Mouse (Mus musculus) A20 (cell line): ENCODE data around the gene Trabd.

Source experiments
- DNase-seq: peaks from one replicate; pipeline ENCODE4 v3.0.0-alpha.2; 2011; ENCODE audit warnings: low read depth, low spot score

Gene Trabd

DNA sequence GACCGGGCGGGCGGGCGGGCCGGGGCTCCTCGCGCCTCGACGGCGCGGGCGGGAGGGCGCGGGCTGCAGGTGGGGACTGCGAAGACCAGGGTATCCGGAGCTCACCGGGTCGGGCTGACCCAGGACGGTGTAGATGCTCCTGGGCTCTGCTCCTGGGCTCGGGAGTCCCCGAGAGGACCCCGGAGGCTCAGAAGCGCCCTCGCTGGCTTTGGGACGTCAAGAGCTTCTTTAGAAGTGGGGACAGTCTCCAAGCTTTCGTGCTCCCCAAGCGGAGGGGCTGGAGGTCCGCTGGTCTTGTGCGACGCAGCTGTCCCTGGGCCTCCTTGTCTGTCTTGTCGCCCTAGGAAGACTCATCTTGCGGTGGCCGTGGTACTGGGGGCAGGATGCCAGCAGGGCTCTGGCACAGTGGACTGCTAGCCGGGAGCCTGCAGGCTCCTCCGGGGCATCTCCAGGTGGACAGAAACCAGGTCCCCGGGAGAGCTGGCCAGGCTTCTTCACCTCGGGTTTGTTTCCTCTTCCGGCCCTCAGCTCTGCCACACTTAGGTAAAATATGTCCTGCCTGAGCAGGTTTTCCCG, 1.3 kb downstream of the Trabd start:
- DNase-seq = peak; percentile 70

DNA sequence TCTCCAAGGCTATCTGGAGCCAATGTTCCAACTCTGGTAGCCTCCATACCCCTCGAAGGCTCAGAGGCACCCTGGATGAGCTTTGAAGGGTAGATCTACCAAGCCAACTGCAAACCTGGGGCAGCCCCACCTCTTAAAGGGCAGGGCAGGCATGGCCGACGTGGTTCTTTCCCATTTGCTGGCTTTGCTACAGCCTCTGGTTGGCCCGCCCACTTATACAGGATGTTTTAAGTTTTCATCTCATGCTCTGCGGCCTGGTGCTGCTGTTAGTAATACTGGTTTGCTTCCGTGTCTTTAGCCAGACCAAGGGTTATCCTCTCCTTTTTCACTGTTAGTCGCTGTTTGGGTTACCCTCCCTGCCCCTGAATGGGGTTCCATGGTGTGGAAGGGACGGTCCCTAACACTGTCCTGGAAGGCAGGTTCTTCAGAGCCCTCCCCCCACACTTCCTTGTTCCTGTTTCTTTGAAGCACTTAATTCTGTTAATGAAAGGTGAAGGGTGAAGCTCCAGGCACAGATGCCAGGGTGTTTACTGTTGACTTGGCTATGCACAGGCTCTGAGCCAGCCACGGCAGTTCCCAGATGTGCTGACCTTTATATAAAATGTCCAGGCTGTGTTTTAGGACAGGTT, 3.4 kb downstream of the Trabd start:
- peak; percentile 91 for DNase-seq

DNA sequence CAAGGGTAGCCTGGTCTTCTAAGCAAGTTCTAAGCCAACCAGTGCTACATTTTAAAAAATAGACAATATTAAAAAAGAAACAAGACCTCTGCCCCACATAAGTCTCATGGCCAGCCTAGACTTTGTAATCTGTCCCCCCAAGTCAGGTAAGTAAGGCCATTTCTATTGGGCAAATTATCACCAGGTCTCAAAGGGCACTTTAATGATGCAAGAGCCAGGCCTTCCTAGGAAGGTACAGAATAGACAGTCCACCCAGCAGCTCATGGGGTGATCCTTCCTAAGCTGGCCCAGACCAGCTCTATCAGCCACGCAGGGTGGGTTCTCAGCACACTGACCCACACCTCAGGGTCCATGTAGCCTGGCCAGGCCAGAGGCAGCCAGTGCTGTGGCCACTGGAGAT, 9.0 kb downstream of the Trabd start:
- DNase-seq = no peak

DNA sequence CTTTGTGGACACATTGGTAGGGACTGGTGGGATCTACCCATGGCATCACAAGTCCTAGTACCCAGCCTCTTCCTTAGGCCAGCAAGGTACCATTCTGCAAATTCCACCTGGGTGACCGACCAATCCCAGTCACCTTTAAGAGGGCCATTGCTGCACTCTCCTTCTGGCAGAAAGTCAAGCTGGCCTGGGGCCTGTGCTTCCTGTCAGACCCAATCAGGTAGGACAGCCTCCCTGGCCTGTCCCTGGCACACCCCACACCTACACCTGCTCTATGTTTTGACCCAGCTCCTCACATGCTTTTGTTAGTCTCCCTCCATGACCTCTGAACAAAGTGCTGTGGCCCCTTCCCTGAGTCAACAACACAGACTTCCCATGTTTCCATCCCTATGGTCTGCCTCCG, 9.9 kb downstream of the Trabd start:
- DNase-seq = no peak

DNA sequence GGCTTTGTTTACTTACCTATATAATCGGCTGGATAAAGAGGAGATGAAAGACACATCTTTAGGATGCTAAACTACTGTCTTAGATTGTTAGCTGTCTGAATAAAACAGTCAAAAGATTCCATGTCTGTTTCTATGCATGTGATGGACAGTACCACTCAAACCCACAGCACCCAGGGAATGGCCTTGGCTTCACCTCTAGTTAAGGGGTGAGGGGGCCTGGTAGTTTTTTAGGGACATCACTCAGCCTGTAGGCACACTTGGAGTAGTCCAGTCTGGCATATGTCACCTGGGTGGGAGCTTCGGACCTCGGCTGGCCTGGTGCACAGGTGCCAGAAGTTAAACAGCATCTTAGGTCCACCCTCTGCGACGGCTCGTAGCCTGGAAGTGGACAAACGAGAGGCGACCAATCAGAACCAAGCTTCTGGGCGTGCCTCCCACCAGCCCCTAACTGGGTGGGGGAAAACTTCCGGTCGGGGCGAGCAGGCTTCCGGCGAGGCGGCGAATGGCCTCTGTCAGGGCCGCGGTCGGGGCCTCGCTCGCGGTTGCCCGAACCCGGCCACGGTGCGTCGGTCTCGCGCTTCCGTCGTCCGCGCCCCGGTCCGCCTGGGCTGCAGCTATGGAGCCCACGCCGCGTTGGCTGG, 13.8 kb downstream of the Trabd start, which contains the start of gene Selenoo:
Gene Selenoo, plus strand, starts transcription at position 478 of the 641 bp plus-strand sequence.
- DNase-seq = peak; percentile 91

DNA sequence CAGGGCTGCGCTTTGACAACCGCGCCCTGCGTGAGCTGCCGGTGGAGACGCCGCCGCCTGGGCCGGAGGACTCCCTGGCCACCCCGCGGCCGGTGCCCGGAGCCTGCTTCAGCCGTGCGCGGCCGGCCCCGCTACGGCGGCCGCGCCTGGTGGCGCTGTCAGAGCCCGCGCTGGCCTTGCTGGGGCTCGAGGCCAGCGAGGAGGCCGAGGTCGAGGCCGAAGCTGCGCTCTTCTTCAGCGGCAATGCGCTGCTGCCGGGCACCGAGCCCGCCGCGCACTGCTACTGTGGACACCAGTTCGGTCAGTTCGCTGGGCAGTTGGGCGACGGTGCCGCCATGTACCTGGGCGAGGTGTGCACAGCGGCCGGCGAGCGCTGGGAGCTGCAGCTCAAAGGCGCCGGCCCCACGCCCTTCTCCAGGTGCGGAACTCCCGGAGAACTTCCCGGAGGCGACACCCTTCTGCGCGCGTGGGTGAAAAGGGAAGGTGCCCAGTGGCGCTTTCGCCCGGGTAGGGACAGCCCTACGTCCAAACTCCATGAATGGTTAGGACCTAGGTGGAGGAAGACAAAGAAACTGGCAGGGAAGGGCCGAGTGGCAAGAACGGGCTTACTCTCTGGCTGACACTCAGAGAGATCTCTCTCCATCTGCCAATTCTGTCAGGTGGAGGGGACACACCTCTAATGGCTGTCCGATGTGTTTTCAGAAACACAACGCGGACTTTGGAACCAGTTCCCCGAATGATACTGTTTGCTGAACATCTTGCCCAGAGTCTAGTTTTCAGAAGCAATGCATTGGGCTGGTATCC, 14.5 kb downstream of the Trabd start:
- peak; percentile 41 for DNase-seq

DNA sequence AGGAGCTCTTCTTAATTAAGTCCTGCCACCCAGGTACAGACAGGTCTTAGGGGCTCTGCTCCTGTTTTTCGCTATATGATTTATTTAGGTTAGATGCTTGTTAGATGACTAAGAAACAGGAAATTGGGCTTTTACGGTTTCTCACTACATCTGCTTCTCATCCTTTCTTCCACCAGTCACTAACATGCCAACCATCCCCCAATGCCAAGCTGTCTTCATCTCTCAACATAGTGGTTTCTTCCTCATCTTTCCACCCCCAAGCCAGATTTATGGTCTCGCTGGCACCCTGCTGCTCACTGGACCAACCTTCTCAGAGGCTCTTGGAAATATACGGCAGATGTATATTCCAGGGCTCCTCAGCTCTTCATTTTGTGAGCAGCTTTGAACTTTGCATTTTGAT, 15.7 kb downstream of the Trabd start:
- no peak for DNase-seq

DNA sequence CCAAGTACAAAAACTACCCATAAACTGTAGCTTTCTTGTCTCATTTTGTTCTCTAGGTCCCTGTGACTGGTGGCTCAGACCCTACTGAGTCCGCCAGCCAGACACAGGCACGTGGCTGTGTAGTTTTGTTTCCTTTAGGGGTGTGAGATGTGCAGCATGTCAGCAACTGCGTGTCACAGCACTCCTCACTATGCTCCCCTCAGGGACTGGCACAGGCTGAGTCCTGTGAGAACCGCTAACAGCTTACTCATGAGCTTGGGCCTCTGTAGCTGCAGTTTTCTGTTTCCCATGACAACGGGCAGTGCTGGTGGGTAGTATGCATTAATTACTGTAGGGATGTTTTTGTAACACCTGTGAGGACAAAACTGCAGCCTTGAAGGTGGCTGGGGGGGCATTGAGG, 17.3 kb downstream of the Trabd start:
- no peak for DNase-seq

DNA sequence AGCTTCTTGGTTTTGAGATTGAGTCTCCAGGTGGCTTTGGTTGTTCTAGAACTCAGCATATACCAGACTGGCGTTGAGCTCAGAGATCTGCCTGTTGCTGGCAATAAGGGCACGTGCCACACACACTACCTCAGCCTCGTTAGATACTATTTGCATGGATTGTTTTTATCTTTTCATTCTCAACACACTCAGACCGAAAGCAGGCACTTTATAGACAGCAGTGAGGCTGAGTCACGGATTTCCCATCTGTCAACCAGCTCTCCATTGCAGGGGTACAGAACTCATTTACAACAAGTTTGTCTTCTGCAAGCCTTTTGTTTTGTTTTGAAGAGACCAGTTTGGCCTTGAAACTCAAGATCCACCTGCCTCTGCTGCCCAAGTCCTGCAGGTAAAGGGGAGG, 22.5 kb downstream of the Trabd start:
- no peak for DNase-seq

DNA sequence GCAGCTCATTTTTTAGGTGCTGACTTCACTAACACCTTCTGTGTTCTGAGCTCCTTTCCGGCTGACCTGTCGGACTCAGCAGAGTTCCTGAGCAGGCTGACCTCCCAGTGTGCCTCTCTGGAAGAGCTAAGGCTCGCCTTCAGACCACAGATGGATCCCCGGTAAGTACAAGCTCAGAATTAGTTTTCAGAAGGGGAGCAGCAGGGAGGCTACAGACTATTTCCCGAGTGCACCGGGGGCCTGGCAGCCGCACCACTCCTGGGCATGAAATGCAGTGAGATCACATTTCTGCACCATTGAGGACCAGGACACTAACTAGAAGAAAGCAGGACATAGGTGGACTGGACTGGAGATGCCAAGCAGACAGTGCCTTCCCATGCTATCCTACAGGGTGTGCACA, 23.7 kb downstream of the Trabd start:
- no peak for DNase-seq

DNA sequence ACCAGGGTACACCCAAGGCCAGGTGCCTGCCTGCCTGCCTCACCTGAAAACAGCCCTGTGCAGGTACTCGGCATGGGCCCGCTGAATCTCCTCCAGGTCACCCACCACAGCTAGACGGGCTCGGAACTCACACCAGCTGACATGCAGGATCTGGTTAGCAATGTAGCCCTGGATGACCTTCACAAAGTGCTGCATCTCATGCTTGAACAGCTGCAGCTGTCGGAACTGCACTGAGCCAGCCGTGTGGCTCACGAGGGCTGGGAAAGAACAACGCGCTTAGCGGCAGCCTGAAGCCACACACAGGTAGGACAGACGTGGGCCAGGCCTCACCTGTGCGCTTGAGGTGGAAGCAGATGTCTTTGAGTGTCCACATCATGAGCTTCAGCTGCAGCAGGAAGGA, 25.9 kb downstream of the Trabd start:
- no peak for DNase-seq

DNA sequence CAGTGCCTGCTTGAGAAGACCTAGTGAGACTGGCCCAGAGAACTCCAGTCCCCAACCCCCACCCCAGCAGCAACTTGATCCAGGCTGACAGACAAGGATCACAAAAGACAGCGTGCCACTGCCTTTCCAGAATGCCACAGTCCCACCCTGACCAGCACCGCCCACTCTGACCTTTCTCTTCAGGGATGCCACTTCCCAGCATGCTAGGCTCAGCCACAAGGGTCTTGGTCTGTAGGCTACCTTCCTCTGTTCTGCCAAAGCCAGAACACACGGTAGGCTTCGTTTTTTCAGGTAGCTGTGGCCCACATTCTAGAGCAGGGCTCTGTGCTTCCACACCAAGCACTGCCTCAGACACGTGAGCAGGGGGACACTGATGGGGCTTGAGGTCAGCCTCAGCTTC, 27.7 kb downstream of the Trabd start:
- DNase-seq = no peak

DNA sequence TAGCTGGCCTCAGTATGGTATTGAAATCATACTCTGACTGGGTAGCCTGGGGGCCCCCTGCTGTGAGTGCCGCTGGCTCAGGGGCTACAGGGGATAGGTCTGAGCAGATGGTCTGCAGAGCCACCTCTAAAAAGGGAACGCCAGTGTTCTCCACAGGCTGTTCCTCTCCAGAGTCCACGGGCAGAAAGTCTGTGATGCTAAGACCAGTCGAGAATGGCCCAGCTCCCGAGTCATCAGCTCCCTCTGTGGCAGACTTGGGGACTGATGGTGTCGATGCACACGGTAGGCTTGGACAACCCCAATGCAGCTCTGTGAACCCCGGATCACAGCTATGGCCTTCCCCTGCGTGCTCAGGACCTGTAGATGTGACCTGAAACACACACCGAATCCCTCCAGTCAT, 29.0 kb downstream of the Trabd start:
- no peak for DNase-seq

DNA sequence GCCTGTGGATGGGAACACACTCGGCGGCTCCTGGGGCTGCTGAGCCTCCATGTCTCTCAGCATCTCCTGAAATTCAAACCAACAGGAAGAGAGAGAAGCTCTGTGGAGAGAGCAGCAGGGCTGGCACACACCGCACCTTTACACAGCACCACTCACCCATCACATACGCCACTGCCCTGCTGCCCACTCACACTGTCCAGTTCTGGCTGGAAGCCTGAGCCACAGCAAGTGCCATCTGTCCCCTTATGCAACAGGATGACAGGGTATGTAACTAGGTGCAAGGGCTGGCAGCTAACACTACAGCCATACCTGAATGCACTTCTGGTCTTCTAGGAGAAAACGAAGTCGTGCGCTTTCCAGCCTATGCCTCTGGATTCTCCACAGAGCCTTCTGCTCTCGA, 29.5 kb downstream of the Trabd start:
- DNase-seq = no peak

DNA sequence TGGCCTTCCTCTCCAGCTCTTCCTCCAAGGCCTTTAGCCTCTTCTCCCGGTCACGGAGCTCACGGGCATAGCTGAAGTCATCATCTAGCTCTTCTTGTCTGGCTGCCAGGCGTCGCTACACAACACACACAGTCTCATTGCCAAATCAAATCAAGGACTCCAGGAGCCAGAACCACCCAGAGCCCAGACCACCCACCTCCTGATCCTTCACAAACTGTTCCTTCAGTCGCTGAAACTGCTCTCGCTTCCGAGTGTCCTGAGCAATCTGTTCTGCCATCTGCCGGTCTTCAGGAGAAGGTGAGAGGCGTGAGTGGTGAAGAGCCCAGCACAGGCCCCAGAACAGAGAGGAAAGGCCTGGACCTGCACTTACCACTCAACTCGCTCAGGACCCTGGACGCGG, 31.1 kb downstream of the Trabd start:
- DNase-seq = no peak

DNA sequence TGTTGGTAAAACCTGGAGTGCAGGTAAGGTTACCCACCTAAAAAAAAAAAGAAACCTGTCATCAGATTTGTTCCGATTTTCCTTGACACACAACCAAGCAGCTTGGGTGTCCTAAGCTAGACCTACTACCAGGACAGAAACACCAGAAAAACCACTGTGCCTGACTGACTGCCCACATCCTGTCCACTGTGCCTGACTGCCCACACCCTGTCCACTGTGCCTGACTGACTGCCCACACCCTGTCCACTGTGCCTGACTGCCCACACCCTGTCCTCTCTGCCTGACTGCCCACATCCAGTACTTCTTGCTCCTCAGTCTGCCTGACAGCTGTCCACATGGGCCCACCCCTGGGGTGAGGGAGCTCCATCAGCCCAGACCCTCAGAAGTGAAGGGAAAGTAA, 32.1 kb downstream of the Trabd start:
- no peak for DNase-seq

DNA sequence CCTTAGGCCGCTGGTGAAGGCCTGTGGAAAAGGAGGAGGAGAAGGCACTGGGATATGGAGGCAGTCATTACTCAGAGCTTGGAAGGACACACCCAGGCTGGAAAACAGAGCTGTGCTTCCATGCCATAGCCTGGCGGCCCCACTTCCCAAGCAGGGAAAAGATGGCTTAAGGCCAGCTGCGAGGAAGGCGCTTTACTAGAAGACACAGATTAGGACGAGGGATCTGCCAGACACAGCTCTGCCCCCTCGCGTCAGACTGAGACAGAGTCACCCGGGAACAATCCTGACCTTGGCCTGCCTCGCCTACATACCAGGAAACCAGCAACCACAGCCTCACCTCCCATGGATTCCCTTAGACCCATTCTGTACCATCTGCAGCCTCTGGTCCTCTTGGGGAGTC, 35.2 kb downstream of the Trabd start:
- DNase-seq = no peak

DNA sequence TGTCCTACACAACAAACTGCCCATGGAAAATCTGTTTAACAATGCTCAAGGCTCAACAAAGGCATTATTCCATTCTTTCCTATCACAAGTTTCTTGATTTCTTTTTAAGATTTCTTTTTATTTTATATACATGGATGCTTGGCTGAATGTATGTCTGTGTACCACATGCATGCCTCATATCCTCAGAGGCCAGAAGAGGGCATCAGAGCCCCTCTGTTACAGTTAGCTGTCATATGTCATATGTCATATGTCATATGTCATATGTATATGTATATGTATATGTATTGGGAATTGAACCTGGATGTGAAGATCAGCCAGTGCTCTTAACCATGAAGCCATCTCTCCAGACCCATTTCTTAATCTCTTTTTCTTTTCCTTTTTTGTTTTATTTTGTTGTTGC, 43.1 kb downstream of the Trabd start:
- DNase-seq = peak; percentile 36

DNA sequence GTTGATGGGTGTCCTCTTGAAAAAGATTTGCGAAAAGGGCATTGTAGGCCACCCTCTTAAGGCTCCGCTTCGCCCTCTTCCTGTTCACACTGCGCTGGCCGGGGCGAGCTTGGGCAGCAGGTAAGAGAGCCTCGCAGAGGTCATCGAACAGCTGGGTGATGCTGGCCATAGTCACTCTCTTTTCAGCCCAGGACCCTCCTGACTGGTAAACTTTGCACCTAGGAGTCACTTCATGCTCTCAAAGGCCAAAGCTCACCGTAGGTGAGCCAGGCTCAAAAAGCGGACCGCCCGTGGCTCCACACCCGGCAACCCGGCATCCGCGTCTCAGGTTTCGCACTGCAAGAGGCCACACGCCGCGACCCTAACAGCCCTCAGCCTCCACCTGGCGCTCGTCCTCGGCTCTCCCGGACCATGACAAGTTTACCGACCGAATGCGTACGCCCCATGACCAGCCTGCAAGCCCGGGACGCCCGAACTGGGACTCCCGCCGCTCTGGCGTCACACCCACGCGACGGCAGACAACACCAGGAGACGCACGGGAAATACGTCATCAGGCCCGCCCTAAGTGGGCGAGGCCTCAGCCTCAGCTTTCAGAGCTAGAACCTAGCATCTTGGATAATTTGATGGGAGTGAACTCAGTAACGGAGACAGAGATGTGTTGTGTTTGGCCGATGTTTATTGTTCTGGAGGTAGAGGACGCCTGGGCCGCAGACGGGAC, 47.9 kb downstream of the Trabd start, which contains the start of gene Tubgcp6:
Gene Tubgcp6, minus strand, starts transcription at position 464 of the 718 bp plus-strand sequence.
- peak; percentile 96 for DNase-seq

DNA sequence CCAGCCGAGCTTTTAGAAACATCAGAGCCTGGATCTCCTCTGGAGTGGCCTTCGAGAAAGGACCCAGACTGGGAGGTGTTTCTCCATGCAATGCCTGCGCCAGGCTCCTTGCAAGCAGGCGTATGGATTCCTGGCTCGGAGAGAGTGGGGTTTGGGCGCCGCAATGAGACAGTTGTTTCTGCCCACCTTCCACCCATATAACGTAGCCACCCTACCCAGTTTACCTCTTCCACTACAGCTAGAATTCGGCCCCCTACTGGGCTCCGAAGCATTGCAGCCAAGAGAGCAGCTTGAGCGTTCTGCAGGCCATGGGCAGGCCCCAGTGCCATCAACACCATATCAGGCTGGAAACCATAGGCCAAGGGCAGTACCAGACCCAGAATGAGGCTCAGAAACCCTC, 48.7 kb downstream of the Trabd start:
- DNase-seq = peak; percentile 79

DNA sequence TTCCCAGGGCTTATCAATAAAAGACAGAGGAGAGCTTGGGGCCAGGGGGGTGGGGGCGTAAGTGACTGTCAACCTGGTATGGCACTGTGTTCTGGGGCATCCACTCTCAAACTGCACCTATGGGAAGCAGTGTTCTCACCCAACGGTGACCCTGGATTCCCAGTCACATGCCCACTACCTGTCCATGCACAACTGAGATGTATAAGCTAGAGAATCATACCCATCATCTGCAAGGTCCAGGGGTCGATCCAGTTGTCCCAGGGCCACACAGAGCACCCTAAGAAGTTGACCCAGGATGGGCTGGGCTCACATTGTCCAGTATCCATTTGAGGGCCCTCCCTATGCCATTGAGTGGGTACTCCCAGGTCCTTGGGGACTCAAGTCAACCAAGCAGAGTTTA, 49.4 kb downstream of the Trabd start:
- no peak for DNase-seq

DNA sequence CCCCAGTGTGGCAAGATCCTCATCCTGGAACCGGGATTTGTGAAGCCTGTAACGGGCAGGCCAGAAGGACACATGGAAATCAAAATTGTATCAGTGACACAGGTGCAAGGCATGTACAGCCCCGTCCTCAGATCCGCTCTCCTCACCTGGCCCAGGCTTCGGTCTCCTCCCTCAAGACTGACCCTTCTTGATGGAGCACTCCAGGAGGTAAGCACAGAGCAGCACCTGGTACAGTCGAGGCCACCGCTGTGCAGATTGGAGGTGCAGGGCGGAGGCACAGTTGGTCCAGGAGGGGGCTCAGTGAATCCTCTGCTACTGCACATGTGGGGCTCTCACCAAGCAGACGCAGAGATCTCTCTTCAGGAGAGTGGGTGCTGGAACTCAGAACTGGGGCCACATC, 50.4 kb downstream of the Trabd start:
- no peak for DNase-seq
